ENCODE assay signal across 8 mouse cellular contexts in genomic region chr12:16999739-17000497, GRCm38 (mm10). TPM values are rescaled to one million over a fixed set of nuclear protein-coding genes. Genes with fewer than 3 reads are reported as not detected.
A peak's percentile ranks its signal among the peaks of the same experiment; 100 is the strongest.
DNase-seq lines count a peak whose midpoint lies in the region; ATAC-seq lines count a peak whose summit lies in the region.

Gene Pqlc3, minus strand, starts transcription at chr12:17000408.

- ATAC-seq in activated CD4-positive, CD25-positive, alpha-beta regulatory T cell, adult 4 months: peak; percentile 99
- peak; percentile 99 for ATAC-seq in inflammation-experienced regulatory T-cells, adult 6 months
- ATAC-seq in megakaryocyte-erythroid progenitor cell, adult 5-6 weeks (replicated peaks; ENCODE audit: low FRiP score, low TSS enrichment, poor library complexity, severe bottlenecking): peak; percentile 97

- peak; percentile 81 for DNase-seq in embryo, embryonic 10.5 days (ENCODE audit: low spot score)
- peak; percentile 87 for DNase-seq in gastrocnemius, postnatal 25 days
- peak; percentile 40 to 66 for DNase-seq in left cerebral cortex, postnatal 14 days (ENCODE audit: low spot score in 2 of 2)
- peak; percentile 54 to 65 for DNase-seq in right cerebral cortex, postnatal 36 days (ENCODE audit: low spot score in 2 of 2)
- DNase-seq in urinary bladder, postnatal 4 days (ENCODE audit: low spot score in 2 of 2): peak; percentile 86 to 88

- intact Hi-C loops in left cerebral cortex, postnatal 14 days (cut with DNase I): no loop called here

RNA-seq across cellular contexts. Expression of gene Pqlc3, which starts in this region (rescaled TPM):
- 10 to 100 TPM; 82.0 to 88.3 TPM for polyA plus RNA-seq in activated CD4-positive, CD25-positive, alpha-beta regulatory T cell, adult 4 months (2017; shearing (Covaris generic))
- total RNA-seq in gastrocnemius, postnatal 25 days (2021): 1 to 10 TPM; 1.4 to 1.5 TPM
- polyA plus RNA-seq in inflammation-experienced regulatory T-cells, adult 6 months (2017; shearing (Covaris generic)): 100 to 1,000 TPM in 1 of 3 experiments, 10 to 100 TPM in 2; 57.2 to 116 (median 62.2) TPM
- total RNA-seq in left cerebral cortex, postnatal 14 days (2021): 1 to 10 TPM in 1 of 2 experiments, under 1 TPM in 1; 0.97 to 1.3 TPM
- 5.9 and 11.4 TPM in 2 replicates for total RNA-seq in megakaryocyte-erythroid progenitor cell, adult 5-6 weeks (2014; fragmentation: Nextera tagmentation)
- total RNA-seq in megakaryocyte-erythroid progenitor cell, adult 5-6 weeks (2017): 8.2 and 11.3 TPM in 2 replicates

Comparison
In these comparisons a context has a peak if more than half of its experiments do, and no peak if none do; other contexts are left out.
1. Peak in every context shown above with its lines: DNase-seq and ATAC-seq.